In genomic region chr14:52015445-52016100, GRCm38 (mm10) we compare ENCODE assay signal across 8 mouse cellular contexts. TPM values are rescaled to one million over a fixed set of nuclear protein-coding genes. Genes with fewer than 3 reads are reported as not detected.
DNase-seq lines count a peak whose midpoint lies in the region; ATAC-seq and TF ChIP-seq lines count a peak whose summit lies in the region.

Gene Tmem253 (plus strand): TSS chr14:52015658.

- peak within 1 kb of the TSS; percentile 82 for H3K4me3 ChIP-seq in heart, embryonic 10.5 days
- H3K4me3 ChIP-seq in ES-E14 (ENCODE audit: insufficient read depth in 1 of 2, low read depth in 1 of 2, low read length in 2 of 2, poor library complexity in 1 of 2, severe bottlenecking in 1 of 2) (peak within 1 kb of the TSS; percentile 73 to 89), macrophage (ENCODE audit: inconsistent target) (peak within 1 kb of the TSS; percentile 65)
- peak within 1 kb of the TSS; percentile 70 for H3K4me3 ChIP-seq in heart, embryonic 16.5 days (ENCODE audit: low read length)

- WGBS in heart, embryonic 10.5 days, result 43% methylated on average over 6 of the region's 6 CpGs
- whole genome bisulfite sequencing in heart, embryonic 16.5 days, result 23% methylated on average over 6 of the region's 6 CpGs
- 21% methylated on average over 6 of the region's 6 CpGs for WGBS in macrophage (ENCODE audit: missing documents)

- H3K36me3 ChIP-seq in heart, embryonic 10.5 days, result no peaks in the 10 kb centered on the region
- H3K36me3 ChIP-seq in ES-E14 (ENCODE audit: control insufficient read depth, insufficient read depth, low read length, poor library complexity, severe bottlenecking) (peaks cover 2% of the 10 kb centered on the region; the same call in 1 of the 2 replicates), macrophage (ENCODE audit: inconsistent target) (no peaks in the 10 kb centered on the region)
- H3K36me3 ChIP-seq in heart, embryonic 16.5 days (ENCODE audit: control insufficient read depth, insufficient read depth), result no peaks in the 10 kb centered on the region

- H3K4me1 ChIP-seq in heart, embryonic 10.5 days, result peaks cover 61% of the 10 kb centered on the region
- H3K4me1 ChIP-seq in ES-E14 (ENCODE audit: control insufficient read depth in 2 of 2, insufficient read depth in 2 of 2, low read length in 2 of 2, poor library complexity in 1 of 2), result peaks cover 6 to 9% of the 10 kb centered on the region in 2 experiments
- peaks cover 41% of the 10 kb centered on the region for H3K4me1 ChIP-seq in heart, embryonic 16.5 days (ENCODE audit: control insufficient read depth, insufficient read depth, low read length)

- H3K9ac ChIP-seq in ES-E14 (ENCODE audit: insufficient read depth, low read depth, low read length, poor library complexity, severe bottlenecking), result peak within 1 kb of the TSS; percentile 79; the same call in 1 of the 2 replicates
- peak within 1 kb of the TSS; percentile 79 for H3K9ac ChIP-seq in heart, embryonic 16.5 days (ENCODE audit: low read length)

- peak within 1 kb of the TSS; percentile 74 for H3K4me2 ChIP-seq in heart, embryonic 16.5 days (ENCODE audit: low read depth, low read length)

- in situ Hi-C loops in ES-E14 (cut with MboI; ENCODE audit: low sequenced_read_pairs in 2 of 2, unreplicated experiment in 2 of 2), result loop anchor here in 1 of 2 experiments (25.0 kb wide), 1 partner anchor 103 kb away; the partner anchor contains the start of genes Ndrg2, Rnase13 and Tppp2

- ATAC-seq in heart, embryonic 16.5 days (replicated peaks; ENCODE audit: extremely low read depth, insufficient read depth, low FRiP score), result no peak

- peaks cover 9% of the 10 kb centered on the region; the same call in 1 of the 2 replicates for H3K79me2 ChIP-seq in macrophage (ENCODE audit: inconsistent target)

- no peaks in the 10 kb centered on the region for H3K9me3 ChIP-seq in heart, embryonic 10.5 days
- no peaks in the 10 kb centered on the region for H3K9me3 ChIP-seq in ES-E14 (ENCODE audit: control insufficient read depth, insufficient read depth, low read depth, low read length)
- no peaks in the 10 kb centered on the region for H3K9me3 ChIP-seq in heart, embryonic 16.5 days (replicated peaks; ENCODE audit: control insufficient read depth, low read length)

- DNase-seq in heart, embryonic 10.5 days (ENCODE audit: low spot score), result no peak
- DNase-seq in heart, adult 11 months, result no peak
- no peak for DNase-seq in ES-E14 (ENCODE audit: low read depth, low spot score)
- DNase-seq in urinary bladder, postnatal 25 days (ENCODE audit: low spot score), result no peak
- no peak for DNase-seq in layer of hippocampus, adult 18-20 months (ENCODE audit: low spot score in 2 of 2)
- no peak for DNase-seq in ovary, adult 18-20 months (ENCODE audit: low spot score)

- H3K27me3 ChIP-seq in heart, embryonic 10.5 days (ENCODE audit: insufficient read depth, poor library complexity, severe bottlenecking), result no peaks in the 10 kb centered on the region
- no peaks in the 10 kb centered on the region for H3K27me3 ChIP-seq in heart, embryonic 16.5 days (ENCODE audit: control insufficient read depth, insufficient read depth, low read length)

- H3K27ac ChIP-seq in heart, embryonic 10.5 days, result peak within 1 kb of the TSS; percentile 97
- H3K27ac ChIP-seq in ES-E14 (ENCODE audit: insufficient read depth, low read depth, low read length, poor library complexity, severe bottlenecking) (peak within 1 kb of the TSS; percentile 98), macrophage (peak within 1 kb of the TSS; percentile 58)
- H3K27ac ChIP-seq in heart, embryonic 16.5 days (ENCODE audit: low read length), result peak within 1 kb of the TSS; percentile 99

TF ChIP-seq in ES-E14, 5 proteins besides CTCF, POLR2A, EP300 and RAD21:
- no peak for TF ChIP-seq MAFK (IDR thresholded peaks at IDR 0.05; ENCODE audit: insufficient read depth, low read depth, low read length)
- no peak for TF ChIP-seq ZC3H11A (IDR thresholded peaks at IDR 0.05; ENCODE audit: borderline replicate concordance, low read depth, low read length)
- TF ChIP-seq ZNF384 (IDR thresholded peaks at IDR 0.05; ENCODE audit: low read depth, low read length), result no peak
- no peak for TF ChIP-seq HCFC1 (IDR thresholded peaks at IDR 0.05; ENCODE audit: borderline replicate concordance, insufficient read depth, low read length)
- no peak for TF ChIP-seq CHD2 (IDR thresholded peaks at IDR 0.05; ENCODE audit: low read depth, low read length)

RNA-seq across cellular contexts. Expression of gene Tmem253, which starts in this region (rescaled TPM):
- 0.27 and 0.57 TPM in 2 replicates for polyA plus RNA-seq in heart, embryonic 10.5 days (2016; fragmentation: Nextera tagmentation; extraction: Ambion mirVana)
- 3.6 and 7.7 TPM in 2 replicates for total RNA-seq in ES-E14 (2012; rRNA removed)
- polyA plus RNA-seq in heart, embryonic 16.5 days (2015; fragmentation: Nextera tagmentation; extraction: Ambion mirVana), result 0.67 and 1.3 TPM in 2 replicates
- total RNA-seq in macrophage (2018; cell fraction: chromatin; rRNA removed), result 1 to 10 TPM in 3 of 26 experiments, under 1 TPM in 2, not detected in 21; 0.71 to 3.6 (median 1.2) TPM
- total RNA-seq in macrophage (2018; cell fraction: cytosol; rRNA removed), result under 1 TPM in 14 of 26 experiments, not detected in 12; 0.10 to 0.71 (median 0.45) TPM
- total RNA-seq in macrophage (2018; cell fraction: nucleus; rRNA removed), result 1 to 10 TPM in 3 of 26 experiments, under 1 TPM in 3, not detected in 20; 0.48 to 1.5 (median 0.95) TPM
- 0.16 to 0.21 TPM in 2 of 3 replicates, not detected in the other for polyA plus RNA-seq in macrophage (2018)
- under 1 TPM; 0.63 to 0.92 TPM for total RNA-seq in layer of hippocampus, adult 18-20 months (2021)
